Mouse (Mus musculus): ENCODE data around the gene Lrrc26. TPM values are rescaled to one million over a fixed set of nuclear protein-coding genes. Genes with fewer than 3 reads are reported as not detected.
A peak's percentile ranks its signal among the peaks of the same experiment; 100 is the strongest.

Lrrc26 gene
- total RNA-seq, 4 experiments from 2014 or later, result not detected

DNA sequence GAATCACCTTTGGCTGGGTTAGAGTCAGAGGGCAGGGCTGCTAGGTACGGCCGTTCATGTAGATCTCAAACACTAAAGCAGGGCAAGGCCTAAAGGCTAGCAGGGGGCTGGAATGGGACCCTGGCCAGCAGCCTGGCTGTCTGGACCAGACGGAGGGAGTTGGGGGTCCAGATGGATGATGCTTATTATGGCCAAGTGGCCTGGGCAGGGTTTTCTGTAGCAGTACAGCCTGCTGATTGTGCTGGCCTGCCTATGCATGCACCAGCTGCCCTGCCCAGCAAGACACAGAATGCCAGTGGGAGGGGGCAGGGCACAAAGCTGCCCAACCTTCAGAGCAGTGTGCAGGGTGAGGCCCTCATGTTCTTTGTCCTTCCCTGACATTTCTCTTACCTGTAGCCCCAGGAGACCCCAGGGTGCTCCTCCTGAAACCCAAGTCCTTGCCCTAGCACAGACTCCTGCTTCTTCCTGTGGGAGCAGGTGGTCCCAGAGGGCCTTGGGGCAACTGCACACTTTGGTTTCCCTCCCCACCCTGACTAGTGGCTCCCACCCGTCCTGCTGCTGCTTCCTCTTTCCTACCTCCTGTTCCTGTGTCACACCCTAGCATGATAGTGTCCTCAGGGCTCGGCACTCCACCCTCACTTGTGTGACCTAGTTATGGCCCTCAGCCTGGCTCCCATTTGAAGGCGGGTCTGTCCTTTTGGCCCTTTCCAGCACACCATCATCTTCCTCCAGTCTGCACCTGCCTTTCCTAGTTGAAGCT, 23.6 kb upstream of the Lrrc26 start:
- peak in 1 of 2 experiments; percentile 53 for DNase-seq (ENCODE audit: low spot score in 2 of 2)

DNA sequence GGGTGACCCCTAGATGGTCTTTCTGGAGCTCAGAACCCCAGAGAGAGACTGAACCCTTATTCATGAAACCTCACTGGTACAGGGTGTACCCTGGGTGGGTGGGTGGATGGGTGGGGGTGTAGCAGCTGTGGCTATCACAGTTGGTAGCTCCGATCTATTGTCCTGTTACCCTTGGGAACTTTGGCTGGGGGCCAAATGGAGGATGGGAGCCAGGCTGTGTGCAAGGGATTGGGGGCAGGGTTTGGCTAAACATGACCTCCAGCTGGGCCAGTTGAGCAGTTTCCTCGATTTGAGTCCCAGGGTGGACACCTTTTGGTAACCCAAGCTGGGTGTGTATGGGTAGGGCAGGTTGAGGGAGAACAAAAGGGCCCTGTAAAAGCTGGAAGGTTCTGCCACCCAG, 23.0 kb upstream of the Lrrc26 start:
- peak; percentile 79 to 85 for DNase-seq (ENCODE audit: low spot score in 2 of 2)

DNA sequence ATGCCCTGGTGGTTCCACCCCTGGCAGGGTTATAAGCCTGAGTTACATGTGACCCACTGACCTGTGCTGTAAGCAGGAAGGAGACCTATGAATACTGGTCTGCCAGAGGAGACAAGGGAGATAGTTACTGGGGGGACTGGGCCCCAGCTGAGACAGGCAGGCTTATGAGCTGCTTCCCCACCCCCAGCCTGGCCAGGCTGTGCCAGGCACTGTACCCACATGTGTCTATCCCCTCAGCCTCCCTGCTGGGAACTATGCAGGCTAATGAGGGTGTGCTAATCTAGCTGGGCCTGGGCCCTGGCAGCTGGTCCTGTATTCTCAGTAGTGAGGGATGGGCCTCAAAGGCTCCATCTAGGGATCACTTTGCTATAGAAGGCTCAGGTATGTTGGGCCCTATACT, 22.5 kb upstream of the Lrrc26 start:
- DNase-seq (ENCODE audit: low spot score in 2 of 2), result no peak

DNA sequence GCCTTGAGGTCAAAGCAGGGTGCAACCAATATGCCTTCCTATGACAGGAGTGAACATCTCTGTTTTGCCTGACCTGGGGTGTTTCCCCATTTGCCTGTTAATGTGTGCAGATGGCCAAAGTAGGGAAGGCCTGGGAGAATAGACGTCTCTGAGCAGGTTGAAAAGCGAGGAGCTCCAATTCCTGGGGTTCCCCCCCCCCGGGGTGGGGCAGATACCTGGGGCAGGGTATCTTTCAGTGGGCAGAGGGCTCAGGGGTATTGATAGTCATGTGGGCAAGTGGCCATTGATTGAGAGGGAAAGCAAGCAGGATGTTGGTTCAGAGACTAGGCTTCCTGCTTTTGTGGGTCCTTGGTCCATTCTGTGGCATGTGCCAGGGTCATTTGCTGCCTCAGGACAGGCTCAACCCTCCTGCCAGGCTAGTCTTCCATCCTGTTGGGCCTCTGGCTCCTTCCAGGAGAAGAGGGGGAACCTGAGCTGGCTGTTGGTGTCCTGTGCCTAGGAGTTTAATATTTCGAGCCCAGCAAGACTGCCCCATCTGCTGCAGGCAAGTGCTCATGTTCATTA, 21.9 kb upstream of the Lrrc26 start:
- DNase-seq (ENCODE audit: low spot score in 2 of 2), result no peak

DNA sequence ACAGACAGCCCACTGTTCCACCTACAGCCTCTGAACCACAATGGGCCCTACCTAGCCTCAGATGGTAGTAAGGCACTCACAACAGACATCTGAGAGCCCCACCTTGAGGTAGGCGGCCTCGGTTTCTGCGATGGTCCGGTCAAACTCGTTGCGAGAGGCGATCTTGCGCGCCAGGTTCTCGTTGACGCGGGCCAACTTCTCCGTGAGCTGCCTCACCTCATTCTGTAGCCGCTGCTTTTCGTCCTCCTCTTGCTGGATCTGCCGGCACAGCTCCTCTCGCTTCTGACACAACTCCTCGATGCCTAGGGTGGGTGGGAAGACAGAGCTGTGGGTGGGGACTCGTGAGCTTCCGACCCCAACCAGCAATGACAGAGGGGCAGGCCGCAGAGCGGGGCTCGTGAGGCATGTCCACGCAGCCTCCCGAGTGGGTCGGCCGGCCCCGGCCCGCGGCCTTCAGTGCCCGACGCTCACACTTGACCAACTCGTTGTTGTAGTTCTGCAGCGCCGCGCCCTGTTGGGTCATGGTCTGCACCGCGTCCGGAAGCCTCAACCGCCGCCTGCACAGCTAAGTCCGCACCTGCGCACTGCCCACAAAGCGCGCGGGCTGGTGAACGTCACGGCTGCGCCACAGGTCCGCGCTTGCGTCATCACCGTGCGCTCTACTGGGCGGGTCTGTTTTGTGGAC, 17.7 kb upstream of the Lrrc26 start, which contains the start of the genes Ssna1 and Anapc2:
TSS of gene Ssna1 (minus strand) at position 612 of the 685 bp plus-strand sequence.
TSS of gene Anapc2 (plus strand) at position 652 of the 685 bp plus-strand sequence.
- peak; percentile 95 to 97 for DNase-seq (ENCODE audit: low spot score in 2 of 2)

DNA sequence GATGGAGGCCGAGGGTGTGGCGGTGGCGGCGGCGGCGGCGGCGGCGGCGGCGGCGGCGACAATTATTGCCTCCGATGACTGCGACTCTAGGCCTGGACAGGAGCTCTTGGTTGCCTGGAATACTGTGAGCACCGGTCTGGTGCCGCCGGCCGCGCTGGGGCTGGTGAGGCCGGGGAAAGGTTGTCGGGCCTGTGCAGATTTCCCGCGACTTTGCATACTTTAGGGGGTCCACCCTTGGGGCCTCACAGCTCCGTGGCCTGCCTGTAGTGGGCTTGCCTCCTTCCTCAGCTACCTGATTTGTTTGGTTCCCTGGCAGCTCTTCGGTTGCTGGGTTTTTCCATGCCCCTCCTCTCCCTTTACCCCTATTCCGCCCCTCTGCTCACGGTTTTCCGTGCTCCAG, 17.2 kb upstream of the Lrrc26 start:
- no peak for DNase-seq (ENCODE audit: low spot score in 2 of 2)

DNA sequence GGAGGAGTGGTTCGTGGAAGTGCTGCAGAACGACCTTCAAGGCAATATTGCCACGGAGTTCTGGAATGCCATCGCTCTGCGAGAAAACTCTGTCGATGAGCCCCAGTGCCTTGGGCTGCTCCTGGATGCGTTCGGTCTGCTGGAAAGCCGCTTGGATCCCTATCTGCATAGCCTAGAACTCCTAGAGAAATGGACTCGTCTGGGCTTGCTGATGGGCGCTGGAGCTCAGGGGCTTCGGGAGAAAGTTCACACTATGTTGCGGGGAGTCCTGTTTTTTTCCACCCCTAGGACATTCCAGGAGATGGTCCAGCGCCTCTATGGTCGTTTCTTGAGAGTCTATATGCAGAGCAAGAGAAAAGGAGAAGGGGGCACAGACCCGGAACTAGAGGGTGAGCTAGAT, 16.7 kb upstream of the Lrrc26 start:
- no peak for DNase-seq (ENCODE audit: low spot score in 2 of 2)

DNA sequence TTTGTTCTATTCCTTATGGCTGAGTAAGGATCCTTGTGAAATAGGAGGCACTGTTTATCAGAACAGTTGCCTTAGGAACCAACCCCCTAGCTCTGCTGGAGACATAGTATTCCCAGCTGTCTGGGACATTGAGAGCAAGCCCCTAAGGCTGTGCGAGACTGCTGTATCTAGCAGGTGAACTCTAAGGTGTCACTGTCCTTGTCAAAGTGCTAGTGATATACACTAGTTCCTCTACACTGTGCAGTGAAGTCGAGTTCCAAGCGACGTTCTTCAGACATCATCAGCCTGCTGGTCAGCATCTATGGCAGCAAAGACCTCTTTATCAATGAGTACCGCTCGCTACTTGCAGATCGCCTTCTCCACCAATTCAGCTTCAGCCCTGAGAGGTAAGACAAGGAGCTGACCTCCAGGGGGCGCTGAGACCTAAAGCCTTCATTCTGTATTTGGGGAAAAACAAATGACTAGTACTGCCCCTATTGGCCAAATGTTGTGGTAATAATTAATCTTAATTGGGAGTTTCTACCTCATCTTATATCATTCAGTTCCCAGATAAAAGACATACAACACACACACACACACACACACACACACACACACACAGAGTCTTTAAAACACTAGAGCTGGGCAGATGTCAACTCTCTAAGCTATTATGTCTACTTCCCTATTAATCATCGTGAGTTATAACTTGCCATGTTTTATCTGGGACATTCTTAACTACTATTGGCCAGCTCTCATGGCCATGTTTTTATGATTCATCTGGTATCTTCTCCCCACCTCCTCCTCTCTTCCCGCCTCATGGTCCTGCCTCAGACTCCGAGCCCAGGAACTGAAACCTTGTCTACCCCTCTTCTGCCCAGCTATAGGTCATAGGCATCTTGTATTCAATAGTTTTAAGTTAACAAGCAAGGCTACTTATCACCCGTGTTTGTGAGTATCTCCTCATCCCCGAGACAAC, 10.5 kb upstream of the Lrrc26 start:
- DNase-seq (ENCODE audit: low spot score in 2 of 2), result peak in 1 of 2 experiments; percentile 87

DNA sequence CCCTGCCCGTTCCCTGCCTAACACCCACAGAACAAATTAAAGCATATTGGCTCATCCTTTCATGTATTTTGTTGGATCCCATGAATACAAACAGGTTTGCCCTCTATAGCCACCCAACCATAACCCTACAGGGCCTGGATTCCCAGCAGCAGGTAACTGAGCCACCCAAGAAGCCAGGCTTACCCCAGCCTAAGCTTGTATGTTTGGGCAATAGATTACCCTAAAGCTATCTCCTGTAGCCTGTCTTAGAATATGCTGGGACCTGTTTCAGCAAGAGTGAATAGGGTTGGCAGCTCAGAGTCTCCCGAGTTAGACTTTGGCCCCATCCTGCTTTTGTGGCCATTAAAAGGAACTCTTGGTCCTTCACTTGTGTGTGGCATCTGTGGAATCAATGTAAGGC, 4.2 kb upstream of the Lrrc26 start:
- DNase-seq (ENCODE audit: low spot score in 2 of 2), result no peak

DNA sequence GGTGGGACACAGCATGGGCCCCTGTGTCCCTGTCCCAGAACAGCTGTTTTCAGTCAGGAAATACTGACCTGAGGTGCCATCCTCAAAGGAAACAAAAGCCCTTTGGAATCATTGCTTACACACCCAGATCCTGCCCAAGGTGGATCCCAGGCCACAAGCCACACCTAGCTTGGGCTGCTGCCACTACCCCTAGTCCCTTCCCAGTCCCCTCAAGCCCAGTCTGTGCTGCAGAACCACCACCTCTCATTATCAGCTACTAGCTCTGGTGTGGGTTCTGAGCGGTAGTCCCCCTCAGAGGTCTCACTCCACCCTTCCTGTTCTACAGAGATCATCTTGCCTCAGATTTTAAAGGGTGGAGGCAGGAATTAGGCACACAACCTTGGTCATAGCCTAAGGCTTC, 3.4 kb upstream of the Lrrc26 start:
- no peak for DNase-seq (ENCODE audit: low spot score in 2 of 2)

DNA sequence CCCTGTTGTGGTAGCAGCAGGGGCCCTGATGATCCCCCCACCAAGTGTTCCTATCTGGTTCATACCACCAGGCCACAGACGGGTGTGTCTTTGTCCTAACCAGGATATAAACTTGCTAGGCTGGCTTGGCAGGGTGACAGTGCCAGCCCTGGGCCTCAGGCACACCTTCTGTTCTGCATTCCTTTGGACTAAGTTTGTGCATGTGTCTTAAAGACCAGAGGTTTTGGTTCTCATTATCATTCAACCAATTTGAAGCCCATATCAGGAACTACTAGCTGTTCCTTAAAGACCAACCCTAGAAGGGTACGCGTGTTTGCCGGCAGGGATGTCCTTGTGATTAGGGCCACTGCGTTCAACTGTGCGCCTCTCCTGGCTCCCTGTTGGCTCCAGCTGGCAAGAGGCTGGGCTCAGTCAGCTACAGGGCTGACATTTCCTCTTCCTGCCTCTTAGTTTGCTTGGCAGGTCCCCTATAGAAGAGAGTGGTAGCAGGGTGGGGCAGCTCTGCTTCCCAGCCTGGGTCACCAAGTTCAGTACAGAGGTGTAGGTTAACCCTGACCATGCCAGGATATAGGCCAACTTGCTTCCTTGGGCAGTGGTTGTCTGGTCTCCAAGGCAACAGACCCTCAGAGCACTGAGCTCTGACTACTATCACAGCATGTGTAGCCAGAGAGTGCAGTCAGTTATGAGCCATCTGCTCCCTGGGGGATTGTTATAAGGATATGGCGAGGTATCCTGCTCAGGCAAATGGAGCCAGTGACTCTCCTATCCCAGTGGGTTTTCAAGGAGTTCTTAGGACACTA, 2.7 kb upstream of the Lrrc26 start:
- DNase-seq (ENCODE audit: low spot score in 2 of 2), result no peak

DNA sequence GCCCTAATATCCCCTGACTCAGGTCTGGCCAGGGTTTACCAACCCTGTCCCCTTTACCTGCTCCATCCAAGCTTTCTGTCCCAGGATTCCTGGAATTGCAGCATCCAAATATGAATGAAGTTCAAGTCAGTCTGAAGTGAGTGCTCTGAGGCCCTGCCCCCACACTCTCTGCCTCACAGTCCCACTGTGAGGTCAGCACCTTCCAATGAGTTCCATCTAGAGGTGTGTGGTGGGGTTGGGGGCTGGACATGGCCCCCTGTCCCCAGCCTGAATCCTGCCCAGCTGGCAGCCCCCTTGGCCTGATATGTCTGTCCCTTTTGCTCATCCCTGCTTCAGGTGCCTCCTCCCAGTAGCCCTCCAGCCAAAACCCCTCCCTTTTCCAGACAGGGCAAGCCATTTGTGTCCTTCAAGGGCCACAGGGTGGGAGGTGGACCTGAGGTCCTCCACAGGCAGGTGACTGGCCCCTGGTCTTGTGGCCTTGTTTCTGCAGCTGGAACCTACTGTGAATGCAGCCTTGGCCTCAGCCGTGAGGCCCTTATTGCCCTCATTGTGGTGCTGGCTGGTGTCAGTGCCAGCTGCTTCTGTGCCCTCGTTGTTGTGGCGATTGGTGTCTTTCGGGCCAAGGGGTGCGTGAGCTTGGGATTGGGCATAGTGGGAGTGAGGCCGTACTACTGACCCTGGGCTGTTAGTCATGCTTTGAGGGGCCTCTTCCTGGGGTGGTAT, 1.6 kb upstream of the Lrrc26 start, which contains the start of gene Tmem210:
TSS of gene Tmem210 (plus strand) at position 219 of the 723 bp plus-strand sequence.
- no peak for DNase-seq (ENCODE audit: low spot score in 2 of 2)

DNA sequence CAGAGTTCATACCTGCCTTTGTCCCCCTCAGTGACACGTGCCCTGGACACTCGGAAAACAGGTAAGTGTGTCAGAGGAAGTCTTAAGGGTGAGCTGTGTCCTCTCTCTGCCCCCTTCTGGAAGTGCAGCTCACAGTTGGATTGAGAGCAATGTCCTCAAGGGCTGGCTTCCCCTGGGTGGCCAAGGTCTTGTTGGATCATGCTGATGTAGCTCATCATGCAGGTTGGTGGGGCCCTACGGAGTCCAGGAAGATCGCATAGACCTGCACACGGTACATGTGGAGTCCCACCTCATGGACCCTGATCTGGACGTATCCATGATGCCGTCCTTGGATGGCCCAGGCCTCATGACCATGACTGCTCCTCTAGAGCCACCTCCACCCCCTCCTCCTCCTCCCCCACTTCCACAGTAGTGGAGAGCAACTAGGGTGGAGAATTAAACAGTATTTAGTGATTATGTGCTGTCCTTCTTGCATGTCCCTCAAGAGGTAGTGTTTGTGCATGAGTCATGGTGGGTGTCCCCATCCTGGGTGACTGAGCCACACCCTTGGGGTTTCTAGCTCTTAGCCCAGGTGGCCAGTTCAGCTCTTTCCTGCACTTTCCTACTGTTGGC, 875 bp upstream of the Lrrc26 start:
- no peak for DNase-seq (ENCODE audit: low spot score in 2 of 2)

DNA sequence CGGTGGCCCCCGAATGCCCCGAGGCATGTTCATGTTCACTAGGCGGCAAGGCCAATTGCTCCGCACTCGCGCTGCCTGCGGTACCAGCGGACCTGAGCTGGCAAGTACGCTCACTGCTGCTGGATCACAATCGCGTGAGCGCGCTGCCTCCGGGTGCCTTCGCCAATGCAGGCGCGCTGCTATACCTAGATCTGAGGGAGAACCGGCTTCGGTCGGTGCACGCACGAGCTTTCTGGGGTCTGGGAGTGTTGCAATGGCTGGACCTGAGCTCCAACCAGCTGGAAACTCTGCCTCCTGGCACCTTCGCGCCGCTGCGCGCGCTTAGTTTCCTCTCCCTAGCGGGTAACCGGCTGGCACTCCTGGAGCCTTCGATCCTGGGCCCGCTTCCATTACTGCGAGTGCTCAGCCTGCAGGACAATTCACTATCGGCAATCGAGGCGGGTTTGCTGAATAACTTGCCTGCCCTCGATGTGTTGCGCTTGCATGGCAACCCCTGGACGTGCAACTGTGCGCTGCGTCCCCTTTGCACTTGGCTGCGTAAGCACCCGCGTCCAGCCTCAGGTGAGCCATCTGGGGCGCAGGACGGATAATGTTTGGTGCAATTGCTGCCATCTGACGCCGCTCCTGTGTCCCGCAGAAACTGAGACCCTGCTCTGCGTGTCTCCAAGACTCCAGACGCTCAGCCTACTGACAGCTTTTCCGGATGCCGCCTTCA, 543 bp downstream of the Lrrc26 start:
- DNase-seq (ENCODE audit: low spot score in 2 of 2), result peak in 1 of 2 experiments; percentile 74

DNA sequence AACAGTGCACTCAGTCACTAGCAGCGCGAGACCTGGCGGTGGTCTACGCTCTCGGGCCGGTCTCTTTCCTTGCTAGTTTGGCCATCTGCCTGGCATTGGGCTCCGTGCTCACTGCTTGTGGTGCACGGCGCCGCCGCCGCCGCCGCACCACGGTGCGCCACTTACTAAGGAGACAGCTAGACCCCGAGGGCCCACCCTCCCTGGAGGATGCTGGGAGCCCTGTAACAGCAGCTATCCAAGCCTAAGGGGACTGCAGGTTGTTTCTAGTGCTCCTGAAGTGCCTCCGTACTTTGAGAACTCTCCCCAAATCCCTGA, 1.1 kb downstream of the Lrrc26 start:
- peak in 1 of 2 experiments; percentile 58 for DNase-seq (ENCODE audit: low spot score in 2 of 2)

DNA sequence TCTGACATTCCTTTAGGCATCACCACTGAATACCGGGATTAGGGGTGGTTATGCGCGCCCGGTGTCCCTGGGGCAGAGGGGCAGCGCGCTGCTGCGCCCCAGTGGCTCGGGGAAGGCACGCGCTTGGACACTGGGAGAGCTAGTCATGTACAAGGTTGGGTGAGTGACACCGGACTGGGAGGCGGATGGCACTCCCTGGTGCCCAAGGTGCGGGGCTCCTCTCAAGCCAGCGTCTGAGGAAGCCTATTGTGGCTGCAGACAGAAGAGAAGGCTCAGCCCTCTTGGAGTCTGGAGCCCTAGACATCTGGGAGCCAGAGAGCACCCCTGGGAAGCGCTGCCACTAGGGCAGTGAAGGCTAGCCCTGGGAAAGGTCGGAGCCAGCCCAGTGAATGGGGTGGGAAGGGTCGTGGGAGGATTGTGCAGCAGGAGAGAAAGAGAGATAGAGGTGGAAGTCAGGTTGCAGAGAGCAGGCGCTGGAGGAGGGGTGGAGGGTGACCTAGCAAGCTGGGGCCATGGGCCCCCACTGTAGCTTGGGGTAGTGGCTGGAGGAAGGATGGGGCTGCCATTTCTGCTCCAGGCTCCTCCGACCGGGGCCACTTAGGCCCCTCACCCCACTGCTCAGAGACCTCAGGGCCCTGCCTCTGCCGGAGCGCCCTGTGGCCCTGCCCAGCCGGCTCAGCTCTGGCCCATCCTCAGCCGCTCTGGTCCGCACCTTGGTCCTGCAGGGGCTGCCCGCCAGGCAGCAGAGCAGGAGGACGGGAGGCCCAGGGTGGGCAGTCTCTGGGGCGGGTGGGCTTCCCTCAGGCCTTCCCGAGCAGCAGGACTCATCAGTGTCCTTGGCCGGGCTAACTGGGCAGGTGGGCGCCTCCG, 1.7 kb downstream of the Lrrc26 start:
- no peak for DNase-seq (ENCODE audit: low spot score in 2 of 2)

DNA sequence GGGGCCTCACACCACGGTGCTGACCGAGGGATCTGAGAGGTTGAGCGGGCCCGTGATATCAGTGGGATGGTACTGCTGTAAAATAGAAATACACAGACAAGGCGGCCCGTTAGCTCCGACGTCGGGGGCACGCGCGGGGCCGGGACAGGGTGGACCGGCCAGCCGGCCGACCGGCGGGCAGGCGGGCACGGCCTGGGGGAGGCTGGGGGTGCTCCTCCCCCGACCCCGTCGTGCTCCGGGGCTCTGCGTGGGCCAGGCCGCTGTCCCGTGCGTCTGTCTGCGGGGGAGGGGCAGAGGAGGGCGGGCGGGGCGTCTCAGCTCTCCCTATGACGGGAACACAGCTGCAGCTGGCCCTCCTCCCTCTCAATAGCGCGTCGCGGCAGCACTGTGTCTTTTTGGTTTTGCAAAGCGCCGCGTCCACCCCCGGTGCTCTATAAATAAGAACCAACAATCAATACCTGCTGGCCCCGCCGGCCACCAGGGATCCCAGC, 2.4 kb downstream of the Lrrc26 start:
- peak in 1 of 2 experiments; percentile 38 for DNase-seq (ENCODE audit: low spot score in 2 of 2)

DNA sequence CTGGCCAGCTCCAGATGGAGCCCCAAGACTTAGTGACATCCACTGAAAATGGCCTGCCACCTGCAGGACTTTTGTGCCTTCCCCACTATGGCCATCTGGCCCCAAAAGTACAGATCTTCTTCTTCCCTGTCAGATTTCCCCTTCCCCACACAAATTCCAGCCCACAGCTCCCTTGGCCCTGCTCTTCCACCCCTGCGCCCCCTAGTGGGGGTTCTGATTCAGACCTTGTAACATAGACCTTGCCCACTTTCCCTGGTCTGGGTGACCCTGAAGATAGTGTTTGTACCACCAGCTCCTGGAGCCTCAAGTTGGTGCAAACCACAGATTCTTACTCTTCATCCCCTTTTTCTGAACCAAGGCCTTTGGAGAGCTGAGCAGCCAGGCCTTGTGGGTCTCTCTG, 3.1 kb downstream of the Lrrc26 start:
- peak in 1 of 2 experiments; percentile 66 for DNase-seq (ENCODE audit: low spot score in 2 of 2)
